Mouse (Mus musculus) limb, embryonic 14.5 days (tissue): Measurements from ENCODE around the gene Gm20388. TPM values are rescaled to one million over a fixed set of nuclear protein-coding genes. Genes with fewer than 3 reads are reported as not detected.

Experiments used
- ATAC-seq: fragments of 200-750 bp; cut with Nextera tagmentation; 2 replicates; pipeline ENCODE4 v1.8.0; 2017; ENCODE audit warnings: low read depth, moderate number of reproducible peaks, moderate TSS enrichment; ENCODE audit not compliant: low FRiP score
- DNase-seq: peaks from one replicate; pipeline ENCODE4 v3.0.0-alpha.2; 2015; ENCODE audit warnings: low spot score
- H3K27ac ChIP-seq: fragments of 300-500 bp; sonication (generic); replicated peaks from 2 replicates; pipeline ENCODE4 v1.5.1; 2014; ENCODE audit warnings: low read depth, mild to moderate bottlenecking, low read length, moderate library complexity, mixed read lengths
- H3K27me3 ChIP-seq: fragments of 300-500 bp; sonication (generic); 2 replicates; pipeline ENCODE4 v1.6.1; 2014; ENCODE audit warnings: low read length, mixed read lengths; ENCODE audit not compliant: control insufficient read depth, insufficient read depth
- H3K36me3 ChIP-seq: fragments of 300-500 bp; sonication (generic); 2 replicates; pipeline ENCODE4 v1.6.1; 2014; ENCODE audit warnings: mild to moderate bottlenecking, low read length, moderate library complexity, mixed read lengths; ENCODE audit not compliant: control insufficient read depth, insufficient read depth
- H3K4me1 ChIP-seq: fragments of 300-500 bp; sonication (generic); 2 replicates; pipeline ENCODE4 v1.6.1; 2014; ENCODE audit warnings: antibody characterized with exemption, low read length, mixed read lengths; ENCODE audit not compliant: control insufficient read depth, insufficient read depth
- H3K4me2 ChIP-seq: fragments of 300-500 bp; sonication (generic); replicated peaks from 2 replicates; pipeline ENCODE4 v1.6.1; 2014; ENCODE audit warnings: low read depth, mild to moderate bottlenecking, low read length, moderate library complexity; ENCODE audit not compliant: severe bottlenecking
- H3K4me3 ChIP-seq: fragments of 300-500 bp; sonication (generic); replicated peaks from 2 replicates; pipeline ENCODE4 v1.5.1; 2014; ENCODE audit warnings: low read length
- H3K9ac ChIP-seq: fragments of 300-500 bp; sonication (generic); 2 replicates; pipeline ENCODE4 v1.6.1; 2014; ENCODE audit warnings: mild to moderate bottlenecking, low read depth, low read length, moderate library complexity; ENCODE audit not compliant: severe bottlenecking
- H3K9me3 ChIP-seq: fragments of 300-500 bp; sonication (generic); 2 replicates; pipeline ENCODE4 v1.6.1; 2016; ENCODE audit warnings: low read length; ENCODE audit not compliant: control insufficient read depth
- POLR2A ChIP-seq: fragments of 200-500 bp; IDR thresholded peaks from 2 replicates; pipeline ENCODE4 v1.8.0; 2012; ENCODE audit warnings: inconsistent platforms, mild to moderate bottlenecking, moderate library complexity, borderline replicate concordance; ENCODE audit not compliant: insufficient read depth, insufficient read length; ENCODE audit errors: extremely low read depth
- WGBS: fragments of 180-500 bp; shearing (Covaris S2); extraction: QIAGEN DNeasy Blood & Tissue Kit; methylation state at CpG from one replicate; pipeline ENCODE4 v1.1.7; 2014; 5-methylcytosine and 5-hydroxymethylcytosine counted together
- polyA plus RNA-seq, 2 experiments: library from polyadenylated mRNA; depleted of rRNA in 1 of 2; stranded (reverse) in 1 of 2; unstranded in 1 of 2; fragments of >200 nt; fragmentation: Nextera tagmentation in 1 of 2; extraction: Ambion mirVana in 1 of 2; gene quantifications; 2 replicates each; pipeline versions ENCODE4 v1.2.1 to v1.2.3; 2012 to 2014

The Gm20388 gene
- polyA plus RNA-seq, 2 experiments: 1.9 to 49.9 TPM

- no peak for TF ChIP-seq POLR2A
- DNase-seq: no peak
- WGBS: 39% methylated on average over 4 of the region's 4 CpGs
Measured at GRCm38 (mm10) chr8:121934506-121934905, 2023.9 kb downstream of the Gm20388 start.

GRCm38 (mm10) chr8:121934923-121935322 is 2024.3 kb downstream of the Gm20388 start:
- H3K4me2 ChIP-seq: no peak overlapping the region
- H3K9ac ChIP-seq: no peak overlapping the region
- ATAC-seq: no peak
- H3K27ac ChIP-seq: 0 out of 2 replicates have a peak overlapping the region, but pooled peaks have one; percentile 8
- H3K4me1 ChIP-seq: 0 out of 2 replicates have a peak, but pooled peaks cover 2% of the 10 kb centered on the region
- no peaks in the 10 kb centered on the region for H3K9me3 ChIP-seq
- no peaks in the 10 kb centered on the region for H3K36me3 ChIP-seq
- no peak for TF ChIP-seq POLR2A
- H3K27me3 ChIP-seq: no peaks in the 10 kb centered on the region
- DNase-seq: no peak
- no peak overlapping the region for H3K4me3 ChIP-seq

More at GRCm38 (mm10) chr8:121934506-121934905, 2023.9 kb downstream of the Gm20388 start:
- Histone ChIP-seq H3K36me3 (no peaks in the 10 kb centered on the region), H3K27ac (no peak overlapping the region), H3K9ac (no peak overlapping the region), H3K4me1 (0 out of 2 replicates have a peak, but pooled peaks cover 2% of the 10 kb centered on the region), H3K4me3 (no peak overlapping the region), H3K27me3 (no peaks in the 10 kb centered on the region), H3K4me2 (no peak overlapping the region), H3K9me3 (no peaks in the 10 kb centered on the region)
- no peak for ATAC-seq

- H3K4me3 ChIP-seq: no peak overlapping the region
- ATAC-seq (no peak), DNase-seq (peak; percentile 51)
- H3K27me3 ChIP-seq: no peaks in the 10 kb centered on the region
- no peaks in the 10 kb centered on the region for H3K36me3 ChIP-seq
- 48% methylated on average over 12 of the region's 12 CpGs for WGBS
- 0 out of 2 replicates have a peak, but pooled peaks cover 2% of the 10 kb centered on the region for H3K4me1 ChIP-seq
- no peak overlapping the region for H3K4me2 ChIP-seq
- no peaks in the 10 kb centered on the region for H3K9me3 ChIP-seq
- H3K9ac ChIP-seq: no peak overlapping the region
- 0 out of 2 replicates have a peak overlapping the region, but pooled peaks have one; percentile 13 for H3K27ac ChIP-seq
- TF ChIP-seq POLR2A: no peak
Measured at GRCm38 (mm10) chr8:121935341-121936294, 2025.0 kb downstream of the Gm20388 start.

- Histone ChIP-seq H3K9me3 (no peaks in the 10 kb centered on the region), H3K4me3 (no peak overlapping the region), H3K36me3 (no peaks in the 10 kb centered on the region), H3K27ac (no peak overlapping the region), H3K9ac (no peak overlapping the region), H3K4me1 (0 out of 2 replicates have a peak, but pooled peaks cover 2% of the 10 kb centered on the region), H3K4me2 (no peak overlapping the region), H3K27me3 (no peaks in the 10 kb centered on the region)
- 49% methylated on average over 14 of the region's 14 CpGs for WGBS
- DNase-seq (no peak), ATAC-seq (no peak)
- no peak for TF ChIP-seq POLR2A
Measured at GRCm38 (mm10) chr8:121936391-121936790, 2025.8 kb downstream of the Gm20388 start.

GRCm38 (mm10) chr8:121938732-121939131 is 2028.1 kb downstream of the Gm20388 start:
- DNase-seq (no peak), ATAC-seq (no peak)
- no peak overlapping the region for H3K4me2 ChIP-seq
- no peaks in the 10 kb centered on the region for H3K36me3 ChIP-seq
- H3K27ac ChIP-seq: no peak overlapping the region
- H3K9ac ChIP-seq: no peak overlapping the region
- H3K4me3 ChIP-seq: no peak overlapping the region
- H3K27me3 ChIP-seq: no peaks in the 10 kb centered on the region
- whole genome bisulfite sequencing: 82% methylated on average over 7 of the region's 7 CpGs
- no peak for TF ChIP-seq POLR2A
- 0 out of 2 replicates have a peak, but pooled peaks cover 2% of the 10 kb centered on the region for H3K4me1 ChIP-seq
- no peaks in the 10 kb centered on the region for H3K9me3 ChIP-seq
